Comparison of ENCODE assay signal across 8 mouse cellular contexts in genomic region chr2:26444946-26445665, GRCm38 (mm10). TPM values are rescaled to one million over a fixed set of nuclear protein-coding genes. Genes with fewer than 3 reads are reported as not detected.
DNase-seq lines count a peak whose midpoint lies in the region; ATAC-seq and TF ChIP-seq lines count a peak whose summit lies in the region.

Sec16a (minus strand) TSS chr2:26445216.

- WGBS in forebrain, embryonic 10.5 days = under 1% methylated on average over 61 of the region's 61 CpGs
- under 1% methylated on average over 60 of the region's 61 CpGs for WGBS in heart, embryonic 15.5 days
- WGBS in liver, embryonic 14.5 days (ENCODE audit: insufficient replicate concordance) = under 1% methylated on average over 60 of the region's 61 CpGs
- WGBS in neural tube, embryonic 11.5 days = under 1% methylated on average over 60 of the region's 61 CpGs
- under 1% methylated on average over 58 of the region's 61 CpGs for WGBS in stomach, postnatal 0 days

- peak; percentile 39; the same call in 1 of the 2 replicates for TF ChIP-seq CTCF in liver, embryonic 14.5 days (IDR thresholded peaks at IDR 0.05; ENCODE audit: low read depth)
- peak; percentile 44 for TF ChIP-seq CTCF in stomach, postnatal 0 days (IDR thresholded peaks at IDR 0.05; ENCODE audit: low read depth)

- peak within 1 kb of the TSS; percentile 86 for H3K9ac ChIP-seq in heart, embryonic 15.5 days
- H3K9ac ChIP-seq in liver, embryonic 14.5 days (replicated peaks) = peak within 1 kb of the TSS; percentile 93
- H3K9ac ChIP-seq in neural tube, embryonic 11.5 days (ENCODE audit: low read length) = peak within 1 kb of the TSS; percentile 80
- peak within 1 kb of the TSS; percentile 93 for H3K9ac ChIP-seq in stomach, postnatal 0 days (ENCODE audit: low read length)

- H3K36me3 ChIP-seq in forebrain, embryonic 10.5 days (replicated peaks) = peaks cover 18% of the 10 kb centered on the region
- H3K36me3 ChIP-seq in heart, embryonic 15.5 days = peaks cover 18% of the 10 kb centered on the region
- H3K36me3 ChIP-seq in liver, embryonic 14.5 days (replicated peaks; ENCODE audit: control insufficient read depth, insufficient read depth, low read depth) = peaks cover 6% of the 10 kb centered on the region
- H3K36me3 ChIP-seq in neural tube, embryonic 11.5 days (ENCODE audit: control insufficient read depth, insufficient read depth, low read length) = peaks cover 13% of the 10 kb centered on the region
- H3K36me3 ChIP-seq in stomach, postnatal 0 days (ENCODE audit: control insufficient read depth, insufficient read depth, low read length) = peaks cover 11% of the 10 kb centered on the region

- DNase-seq in CD8-positive naive resting alpha-beta T cell, adult 2 months (ENCODE audit: low read depth in 2 of 2, low spot score in 2 of 2) = peak; percentile 99 to 100
- DNase-seq in c-Kit-positive CD71-negative TER-119-negative erythroid progenitor cells, embryonic 14.5 days (ENCODE audit: low read depth) = peak; percentile 100
- DNase-seq in forebrain, embryonic 10.5 days (ENCODE audit: extremely low spot score, low spot score) = peak; percentile 100
- peak; percentile 100 for DNase-seq in kidney, postnatal 25 days
- peak; percentile 100 for DNase-seq in liver, embryonic 14.5 days (ENCODE audit: low read depth in 3 of 3, low spot score in 3 of 3)
- peak; percentile 100 for DNase-seq in neural tube, embryonic 11.5 days (ENCODE audit: low spot score)
- DNase-seq in stomach, postnatal 0 days (ENCODE audit: low spot score) = peak; percentile 100

- peaks cover 43% of the 10 kb centered on the region for H3K4me1 ChIP-seq in forebrain, embryonic 10.5 days
- peaks cover 47% of the 10 kb centered on the region for H3K4me1 ChIP-seq in heart, embryonic 15.5 days (replicated peaks)
- H3K4me1 ChIP-seq in liver, embryonic 14.5 days (replicated peaks; ENCODE audit: control insufficient read depth in 2 of 2, insufficient read depth in 2 of 2, low read length in 1 of 2) = peaks cover 15 to 16% of the 10 kb centered on the region in 2 experiments
- H3K4me1 ChIP-seq in neural tube, embryonic 11.5 days (ENCODE audit: control insufficient read depth, insufficient read depth, low read length) = peaks cover 13% of the 10 kb centered on the region
- H3K4me1 ChIP-seq in stomach, postnatal 0 days (replicated peaks; ENCODE audit: control insufficient read depth, insufficient read depth) = peaks cover 7% of the 10 kb centered on the region

- peak within 1 kb of the TSS; percentile 79 for H3K4me2 ChIP-seq in heart, embryonic 15.5 days
- peak within 1 kb of the TSS; percentile 94 for H3K4me2 ChIP-seq in liver, embryonic 14.5 days (ENCODE audit: low read depth)
- H3K4me2 ChIP-seq in neural tube, embryonic 11.5 days (ENCODE audit: low read depth) = peak within 1 kb of the TSS; percentile 74
- peak within 1 kb of the TSS; percentile 72 for H3K4me2 ChIP-seq in stomach, postnatal 0 days (replicated peaks; ENCODE audit: low read depth)

- ATAC-seq in heart, embryonic 15.5 days (replicated peaks; ENCODE audit: insufficient number of reproducible peaks, insufficient read depth, low FRiP score, low read depth) = peak; percentile 93
- peak; percentile 91 for ATAC-seq in liver, embryonic 14.5 days (ENCODE audit: insufficient read depth)
- peak; percentile 91 for ATAC-seq in neural tube, embryonic 11.5 days (ENCODE audit: insufficient read depth, low FRiP score, low TSS enrichment)
- peak; percentile 92 for ATAC-seq in stomach, postnatal 0 days (ENCODE audit: low FRiP score, low TSS enrichment)

- H3K27me3 ChIP-seq in forebrain, embryonic 10.5 days (ENCODE audit: poor library complexity, severe bottlenecking) = no peaks in the 10 kb centered on the region
- H3K27me3 ChIP-seq in heart, embryonic 15.5 days = no peaks in the 10 kb centered on the region
- no peaks in the 10 kb centered on the region for H3K27me3 ChIP-seq in liver, embryonic 14.5 days (ENCODE audit: control insufficient read depth, insufficient read depth, low read length)
- no peaks in the 10 kb centered on the region for H3K27me3 ChIP-seq in neural tube, embryonic 11.5 days (ENCODE audit: control insufficient read depth, insufficient read depth, low read length)
- H3K27me3 ChIP-seq in stomach, postnatal 0 days (ENCODE audit: control insufficient read depth, insufficient read depth, low read length) = no peaks in the 10 kb centered on the region

- peak within 1 kb of the TSS; percentile 87 for H3K27ac ChIP-seq in forebrain, embryonic 10.5 days
- peak within 1 kb of the TSS; percentile 98 for H3K27ac ChIP-seq in heart, embryonic 15.5 days
- peak within 1 kb of the TSS; percentile 70 for H3K27ac ChIP-seq in liver, embryonic 14.5 days
- H3K27ac ChIP-seq in neural tube, embryonic 11.5 days (ENCODE audit: low read depth, low read length) = peak within 1 kb of the TSS; percentile 82
- peak within 1 kb of the TSS; percentile 96 for H3K27ac ChIP-seq in stomach, postnatal 0 days (replicated peaks)

- H3K4me3 ChIP-seq in forebrain, embryonic 10.5 days = peak within 1 kb of the TSS; percentile 75
- H3K4me3 ChIP-seq in heart, embryonic 15.5 days = peak within 1 kb of the TSS; percentile 85
- peak within 1 kb of the TSS; percentile 94 to 96 for H3K4me3 ChIP-seq in liver, embryonic 14.5 days (ENCODE audit: insufficient read depth in 1 of 2, low read depth in 2 of 2, low read length in 2 of 2)
- H3K4me3 ChIP-seq in neural tube, embryonic 11.5 days (ENCODE audit: low read depth, low read length) = peak within 1 kb of the TSS; percentile 84
- peak within 1 kb of the TSS; percentile 88 for H3K4me3 ChIP-seq in stomach, postnatal 0 days (ENCODE audit: low read depth, low read length)

- no peak for TF ChIP-seq EP300 in liver, embryonic 14.5 days (IDR thresholded peaks at IDR 0.05; ENCODE audit: low read depth)
- TF ChIP-seq EP300 in stomach, postnatal 0 days (optimal IDR thresholded peaks at IDR 0.05) = no peak

- no peaks in the 10 kb centered on the region for H3K9me3 ChIP-seq in forebrain, embryonic 10.5 days
- no peaks in the 10 kb centered on the region for H3K9me3 ChIP-seq in heart, embryonic 15.5 days (replicated peaks)
- H3K9me3 ChIP-seq in liver, embryonic 14.5 days (ENCODE audit: control insufficient read depth, low read length) = no peaks in the 10 kb centered on the region
- no peaks in the 10 kb centered on the region for H3K9me3 ChIP-seq in neural tube, embryonic 11.5 days (ENCODE audit: control insufficient read depth, low read length)
- H3K9me3 ChIP-seq in stomach, postnatal 0 days (ENCODE audit: control insufficient read depth, low read length) = no peaks in the 10 kb centered on the region

RNA-seq across cellular contexts. Expression of gene Sec16a, which starts in this region (rescaled TPM):
- 27.0 and 29.8 TPM in 2 replicates for polyA plus RNA-seq in forebrain, embryonic 10.5 days (2016; fragmentation: Nextera tagmentation; extraction: Ambion mirVana)
- 10.5 and 14.5 TPM in 2 replicates for polyA plus RNA-seq in heart, embryonic 15.5 days (2015; fragmentation: Nextera tagmentation; extraction: Ambion mirVana)
- polyA plus RNA-seq in liver, embryonic 14.5 days (2012; rRNA removed) = 9.4 and 10.5 TPM in 2 replicates
- polyA plus RNA-seq in liver, embryonic 14.5 days (2014; fragmentation: Nextera tagmentation; extraction: Ambion mirVana) = 9.3 and 10.7 TPM in 2 replicates
- polyA plus RNA-seq in neural tube, embryonic 11.5 days (2014; fragmentation: Nextera tagmentation; extraction: Ambion mirVana) = 40.2 and 40.5 TPM in 2 replicates
- 10.6 and 11.7 TPM in 2 replicates for polyA plus RNA-seq in stomach, postnatal 0 days (2015; fragmentation: Nextera tagmentation; extraction: Ambion mirVana)

Comparison
In these comparisons a context has a peak if more than half of its experiments do, and no peak if none do; other contexts are left out.
1. Peak in every context shown above with its lines: DNase-seq, ATAC-seq, H3K4me3 ChIP-seq and H3K27ac ChIP-seq.